Mouse (Mus musculus) testis, postnatal 14 days (tissue): ENCODE results near the gene Gm42906.

Source experiments
- DNase-seq: peaks from one replicate; pipeline ENCODE4 v3.0.0; 2021; ENCODE audit warnings: low spot score

Gm42906 gene

GRCm38 (mm10) chr5:151187336-151187735 is 240.6 kb downstream of the Gm42906 start:
- no peak for DNase-seq

GRCm38 (mm10) chr5:151185286-151185856 is 242.6 kb downstream of the Gm42906 start:
- DNase-seq = no peak

GRCm38 (mm10) chr5:151183656-151184240 is 244.2 kb downstream of the Gm42906 start:
- no peak for DNase-seq

- no peak for DNase-seq
Measured at GRCm38 (mm10) chr5:151181288-151181687, 246.7 kb downstream of the Gm42906 start.

- no peak for DNase-seq
Measured at GRCm38 (mm10) chr5:151180176-151180785, 247.7 kb downstream of the Gm42906 start.

GRCm38 (mm10) chr5:151177171-151177570 is 250.8 kb downstream of the Gm42906 start:
- DNase-seq = no peak

- DNase-seq = no peak
Measured at GRCm38 (mm10) chr5:151175897-151176313, 252.1 kb downstream of the Gm42906 start.

- no peak for DNase-seq
Measured at GRCm38 (mm10) chr5:151174485-151175460, 253.2 kb downstream of the Gm42906 start.

- no peak for DNase-seq
Measured at GRCm38 (mm10) chr5:151173774-151174173, 254.2 kb downstream of the Gm42906 start.

- DNase-seq = no peak
Measured at GRCm38 (mm10) chr5:151170168-151170750, 257.7 kb downstream of the Gm42906 start.

GRCm38 (mm10) chr5:151168191-151168590 is 259.8 kb downstream of the Gm42906 start:
- DNase-seq = no peak

GRCm38 (mm10) chr5:151167641-151168040 is 260.3 kb downstream of the Gm42906 start:
- no peak for DNase-seq

- DNase-seq = no peak
Measured at GRCm38 (mm10) chr5:151166266-151166665, 261.7 kb downstream of the Gm42906 start.

- no peak for DNase-seq
Measured at GRCm38 (mm10) chr5:151165381-151166016, 262.5 kb downstream of the Gm42906 start.

- no peak for DNase-seq
Measured at GRCm38 (mm10) chr5:151164815-151165214, 263.1 kb downstream of the Gm42906 start.

- no peak for DNase-seq
Measured at GRCm38 (mm10) chr5:151162642-151163041, 265.3 kb downstream of the Gm42906 start.

GRCm38 (mm10) chr5:151155247-151155646 is 272.7 kb downstream of the Gm42906 start:
- DNase-seq = no peak

- no peak for DNase-seq
Measured at GRCm38 (mm10) chr5:151154780-151155179, 273.2 kb downstream of the Gm42906 start.

- no peak for DNase-seq
Measured at GRCm38 (mm10) chr5:151154030-151154429, 273.9 kb downstream of the Gm42906 start.

GRCm38 (mm10) chr5:151151549-151151948 is 276.4 kb downstream of the Gm42906 start:
- DNase-seq = no peak

GRCm38 (mm10) chr5:151149509-151149908 is 278.5 kb downstream of the Gm42906 start:
- DNase-seq = no peak
